Mouse (Mus musculus) right cerebral cortex, postnatal 25 days (tissue): ENCODE measurements around the gene Calb2.

Source experiments
- DNase-seq: peaks from one replicate; pipeline ENCODE4 v3.0.0; 2022

Gene Calb2

GRCm38 (mm10) chr8:110168046-110168445 lies at the start of gene Calb2:
Gene Calb2 (minus strand): TSS chr8:110168210.
- DNase-seq: peak; percentile 68

- DNase-seq: peak; percentile 100
Observed at GRCm38 (mm10) chr8:110217681-110218131, 49.7 kb upstream of the Calb2 start.

- DNase-seq: no peak
Observed at GRCm38 (mm10) chr8:110217198-110217597, 49.2 kb upstream of the Calb2 start.

GRCm38 (mm10) chr8:110216253-110216652 lies 48.2 kb upstream of the Calb2 start:
- no peak for DNase-seq

- no peak for DNase-seq
Observed at GRCm38 (mm10) chr8:110215365-110215764, 47.4 kb upstream of the Calb2 start, which contains the start of gene Cmtr2. Gene Cmtr2 (plus strand): TSS chr8:110215665.

GRCm38 (mm10) chr8:110201806-110202205 lies 33.8 kb upstream of the Calb2 start:
- no peak for DNase-seq

- no peak for DNase-seq
Observed at GRCm38 (mm10) chr8:110196678-110197077, 28.7 kb upstream of the Calb2 start.

- no peak for DNase-seq
Observed at GRCm38 (mm10) chr8:110188961-110189750, 21.1 kb upstream of the Calb2 start.

GRCm38 (mm10) chr8:110185538-110185937 lies 17.5 kb upstream of the Calb2 start:
- DNase-seq: no peak

- no peak for DNase-seq
Observed at GRCm38 (mm10) chr8:110183748-110184147, 15.7 kb upstream of the Calb2 start.

GRCm38 (mm10) chr8:110182735-110183367 lies 14.8 kb upstream of the Calb2 start:
- no peak for DNase-seq

- DNase-seq: peak; percentile 18
Observed at GRCm38 (mm10) chr8:110177359-110178155, 9.5 kb upstream of the Calb2 start.

- no peak for DNase-seq
Observed at GRCm38 (mm10) chr8:110174826-110175225, 6.8 kb upstream of the Calb2 start.

GRCm38 (mm10) chr8:110172161-110172560 lies 4.2 kb upstream of the Calb2 start:
- no peak for DNase-seq

GRCm38 (mm10) chr8:110166270-110166669 lies 1.7 kb downstream of the Calb2 start:
- no peak for DNase-seq

- DNase-seq: no peak
Observed at GRCm38 (mm10) chr8:110162007-110162406, 6.0 kb downstream of the Calb2 start.

- no peak for DNase-seq
Observed at GRCm38 (mm10) chr8:110152951-110153350, 15.1 kb downstream of the Calb2 start.

GRCm38 (mm10) chr8:110145538-110145937 lies 22.5 kb downstream of the Calb2 start:
- DNase-seq: peak; percentile 42

- DNase-seq: no peak
Observed at GRCm38 (mm10) chr8:110140770-110141169, 27.2 kb downstream of the Calb2 start.

- no peak for DNase-seq
Observed at GRCm38 (mm10) chr8:110140156-110140555, 27.9 kb downstream of the Calb2 start.

GRCm38 (mm10) chr8:110135515-110135914 lies 32.5 kb downstream of the Calb2 start:
- no peak for DNase-seq

GRCm38 (mm10) chr8:110134236-110134635 lies 33.8 kb downstream of the Calb2 start:
- DNase-seq: no peak

- peak; percentile 67 for DNase-seq
Observed at GRCm38 (mm10) chr8:110130537-110130936, 37.5 kb downstream of the Calb2 start.
